Mouse (Mus musculus) cerebellum, adult 9-11 months (tissue): Measurements from ENCODE around the gene Klhl40.

Source experiments
- DNase-seq: peaks from one replicate; pipeline ENCODE4 v3.0.0; 2022

The Klhl40 gene

GRCm38 (mm10) chr9:121829270-121829992 lies 52.0 kb downstream of the Klhl40 start:
- no peak for DNase-seq

- no peak for DNase-seq
These were observed 53.0 kb downstream of the Klhl40 start for GRCm38 (mm10) chr9:121830243-121830955.

- peak; percentile 77 for DNase-seq
These were observed 53.5 kb downstream of the Klhl40 start for GRCm38 (mm10) chr9:121830956-121831293.
